Mouse (Mus musculus) spleen, adult 2 months (tissue): ENCODE results near the gene Ucma.

Source experiments
- CTCF ChIP-seq: fragments of 200-500 bp; IDR thresholded peaks from 2 replicates; pipeline ENCODE4 v1.5.1; 2011; ENCODE audit warnings: mild to moderate bottlenecking, inconsistent platforms; ENCODE audit not compliant: insufficient read depth, insufficient read length, insufficient replicate concordance; ENCODE audit errors: extremely low read depth
- POLR2A ChIP-seq: fragments of 200-500 bp; IDR thresholded peaks from 2 replicates; pipeline ENCODE4 v1.6.1; 2011; ENCODE audit warnings: low read depth, low read length, inconsistent platforms

DNA sequence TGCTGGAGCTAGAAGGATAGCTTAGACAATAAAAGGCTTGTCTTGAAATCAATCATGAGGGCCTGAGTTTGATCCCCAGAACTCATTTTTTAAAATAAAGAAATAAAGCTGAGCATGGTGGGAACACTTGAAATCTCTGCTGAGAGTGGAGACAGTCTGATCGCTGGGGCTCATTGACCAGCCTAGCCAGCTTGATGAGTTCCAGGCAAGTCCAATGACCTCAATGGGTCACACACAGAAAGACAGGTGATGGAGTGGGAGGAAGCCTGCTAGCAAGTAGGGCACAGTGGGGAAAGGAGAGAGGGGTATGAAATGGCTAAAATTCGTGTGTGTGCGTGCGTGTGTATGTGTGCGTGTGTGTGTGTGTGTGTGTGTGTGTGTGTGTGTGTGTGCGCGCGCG is 41.4 kb upstream of the Ucma start:
- no peak for TF ChIP-seq CTCF
- TF ChIP-seq POLR2A = no peak
